In the genomic region with DNA sequence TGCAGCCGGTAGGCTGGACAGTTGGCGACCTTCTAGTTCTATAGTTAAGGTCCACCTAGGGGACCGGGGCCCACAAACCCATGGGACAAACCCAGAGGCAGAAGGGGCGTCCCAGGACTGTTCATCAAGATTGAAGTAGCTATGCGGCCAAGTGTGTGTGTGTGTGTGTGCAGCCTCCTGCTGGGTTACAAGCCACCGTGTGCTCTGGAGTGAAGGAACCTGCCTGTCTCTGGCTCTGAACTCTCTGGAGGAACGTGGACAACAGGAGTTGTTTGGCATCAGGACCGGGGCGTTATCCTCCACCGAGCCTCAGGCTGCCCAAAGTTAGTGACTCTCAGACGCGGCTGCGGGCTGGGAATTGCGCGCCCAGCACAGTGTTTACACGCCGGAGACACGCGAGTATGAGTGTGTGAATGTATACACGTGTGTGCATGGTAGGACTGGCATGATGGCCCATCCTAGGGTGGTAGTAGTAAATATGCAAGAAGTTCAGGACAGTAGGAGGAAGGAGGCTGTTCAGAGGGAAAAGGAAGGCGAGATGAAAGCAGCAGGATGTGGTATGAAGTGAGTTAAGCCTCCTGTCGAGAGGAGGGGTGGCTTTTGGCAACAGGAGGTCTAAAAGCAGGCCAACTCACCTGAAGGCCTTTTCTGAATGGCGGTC, we compare ENCODE assay signal across 8 mouse cellular contexts. TPM values are rescaled to one million over a fixed set of nuclear protein-coding genes. Genes with fewer than 3 reads are reported as not detected.
A peak's percentile ranks its signal among the peaks of the same experiment; 100 is the strongest.
DNase-seq lines count a peak whose midpoint lies in the region; ATAC-seq and TF ChIP-seq lines count a peak whose summit lies in the region.

No protein-coding gene starts in this region.

- no peaks in the 10 kb centered on the region for H3K9me3 ChIP-seq in forebrain, embryonic 16.5 days (ENCODE audit: control insufficient read depth, low read length)
- no peaks in the 10 kb centered on the region for H3K9me3 ChIP-seq in liver, postnatal 0 days (ENCODE audit: low read length)

- no peaks in the 10 kb centered on the region for H3K36me3 ChIP-seq in forebrain, embryonic 16.5 days (ENCODE audit: control insufficient read depth, insufficient read depth)
- H3K36me3 ChIP-seq in liver, postnatal 0 days (replicated peaks; ENCODE audit: insufficient read depth, low read length): no peaks in the 10 kb centered on the region

- H3K9ac ChIP-seq in forebrain, embryonic 16.5 days (replicated peaks; ENCODE audit: low read depth, low read length): no peak overlapping the region
- H3K9ac ChIP-seq in liver, postnatal 0 days (replicated peaks): peak overlapping the region; percentile 59

- H3K27ac ChIP-seq in forebrain, embryonic 16.5 days (ENCODE audit: low read length): no peak overlapping the region
- peak overlapping the region; percentile 89 for H3K27ac ChIP-seq in liver, postnatal 0 days (ENCODE audit: low read depth)

- 0 out of 2 replicates have a peak, but pooled peaks cover 2% of the 10 kb centered on the region for H3K27me3 ChIP-seq in forebrain, embryonic 16.5 days (replicated peaks; ENCODE audit: control insufficient read depth, insufficient read depth, low read length)
- H3K27me3 ChIP-seq in liver, postnatal 0 days (ENCODE audit: insufficient read depth, low read length): peaks cover 13% of the 10 kb centered on the region

- ATAC-seq in forebrain, embryonic 16.5 days: no peak
- peak; percentile 5; the same call in 1 of the 2 replicates for ATAC-seq in liver, postnatal 0 days
- no peak for ATAC-seq in cerebellum, adult (ENCODE audit: insufficient number of reproducible peaks, low FRiP score, low TSS enrichment)

- TF ChIP-seq CTCF in liver, postnatal 0 days (IDR thresholded peaks at IDR 0.05; ENCODE audit: low read depth): no peak

- no peak for TF ChIP-seq EP300 in liver, postnatal 0 days (IDR thresholded peaks at IDR 0.05; ENCODE audit: low read depth)

- peak overlapping the region; percentile 40 for H3K4me3 ChIP-seq in forebrain, embryonic 16.5 days (replicated peaks; ENCODE audit: low read length)
- peak overlapping the region; percentile 56 for H3K4me3 ChIP-seq in liver, postnatal 0 days (ENCODE audit: low read depth, low read length)

- peak; percentile 8 to 25 for DNase-seq in B cell, adult 2 months
- peak; percentile 69 for DNase-seq in CD4-positive, CD25-positive, alpha-beta regulatory T cell, adult 2 months (ENCODE audit: low read depth, low spot score)
- no peak for DNase-seq in liver, postnatal 0 days
- peak; percentile 34 to 50 for DNase-seq in thymus, postnatal 10 days (ENCODE audit: low spot score in 2 of 2)
- DNase-seq in cerebellum, postnatal 10 days: no peak
- DNase-seq in embryo, embryonic 10.5 days (ENCODE audit: low spot score): no peak

- 31% methylated on average over 23 of the region's 23 CpGs for WGBS in forebrain, embryonic 16.5 days
- WGBS in liver, postnatal 0 days (ENCODE audit: insufficient replicate concordance): 12% methylated on average over 23 of the region's 23 CpGs

- no peaks in the 10 kb centered on the region; the same call in 1 of the 2 replicates for H3K4me1 ChIP-seq in forebrain, embryonic 16.5 days (replicated peaks; ENCODE audit: control insufficient read depth, insufficient read depth, low read length)
- peaks cover 8% of the 10 kb centered on the region for H3K4me1 ChIP-seq in liver, postnatal 0 days (ENCODE audit: insufficient read depth)

- peak overlapping the region; percentile 50 for H3K4me2 ChIP-seq in forebrain, embryonic 16.5 days (ENCODE audit: low read length)
- peak overlapping the region; percentile 66 for H3K4me2 ChIP-seq in liver, postnatal 0 days (ENCODE audit: low read depth, low read length)

RNA-seq across cellular contexts. Expression of gene Pik3r5, which starts 0.6 kb away (rescaled TPM):
- 0.11 and 0.14 TPM in 2 replicates for polyA plus RNA-seq in forebrain, embryonic 16.5 days (2015; fragmentation: Nextera tagmentation; extraction: Ambion mirVana)
- polyA plus RNA-seq in liver, postnatal 0 days (2015; fragmentation: Nextera tagmentation; extraction: Ambion mirVana): 0.82 and 0.86 TPM in 2 replicates

RNA-seq across cellular contexts. Expression of gene Ntn1, which starts 31.9 kb away (rescaled TPM):
- 6.8 and 9.4 TPM in 2 replicates for polyA plus RNA-seq in forebrain, embryonic 16.5 days (2015; fragmentation: Nextera tagmentation; extraction: Ambion mirVana)
- polyA plus RNA-seq in liver, postnatal 0 days (2015; fragmentation: Nextera tagmentation; extraction: Ambion mirVana): 0.76 and 0.95 TPM in 2 replicates

Comparison
In these comparisons a context has a peak if more than half of its experiments do, and no peak if none do; other contexts are left out.
1. DNase-seq: peak in B cell, adult 2 months (2 of 2), CD4-positive, CD25-positive, alpha-beta regulatory T cell, adult 2 months (single experiment) and thymus, postnatal 10 days (2 of 2); none in liver, postnatal 0 days (single experiment), cerebellum, postnatal 10 days (0 of 2) and embryo, embryonic 10.5 days (single experiment).